Mouse (Mus musculus) midbrain, embryonic 12.5 days (tissue): ENCODE data around the gene Sumo3. TPM values are rescaled to one million over a fixed set of nuclear protein-coding genes. Genes with fewer than 3 reads are reported as not detected.
A peak's percentile ranks its signal among the peaks of the same experiment; 100 is the strongest.

ENCODE experiments used
- ATAC-seq: fragments of 200-750 bp; cut with Nextera tagmentation; 2 replicates; pipeline ENCODE4 v1.8.0; 2017; ENCODE audit warnings: low read depth, moderate TSS enrichment, moderate library complexity; ENCODE audit not compliant: low FRiP score
- H3K27ac ChIP-seq: fragments of 300-500 bp; sonication (generic); replicated peaks from 2 replicates; pipeline ENCODE4 v1.5.1; 2016; ENCODE audit warnings: mild to moderate bottlenecking
- H3K27me3 ChIP-seq: fragments of 300-500 bp; sonication (generic); 2 replicates; pipeline ENCODE4 v1.6.1; 2016; ENCODE audit warnings: mild to moderate bottlenecking
- H3K36me3 ChIP-seq: fragments of 300-500 bp; sonication (generic); 2 replicates; pipeline ENCODE4 v1.6.1; 2016
- H3K4me1 ChIP-seq: fragments of 300-500 bp; sonication (generic); 2 replicates; pipeline ENCODE4 v1.6.1; 2016
- H3K4me2 ChIP-seq: fragments of 300-500 bp; sonication (generic); replicated peaks from 2 replicates; pipeline ENCODE4 v1.6.1; 2016; ENCODE audit warnings: mild to moderate bottlenecking, moderate library complexity
- H3K4me3 ChIP-seq: fragments of 300-500 bp; sonication (generic); 2 replicates; pipeline ENCODE4 v1.5.1; 2016; ENCODE audit warnings: mild to moderate bottlenecking
- H3K9ac ChIP-seq: fragments of 300-500 bp; sonication (generic); replicated peaks from 2 replicates; pipeline ENCODE4 v1.6.1; 2016; ENCODE audit warnings: mild to moderate bottlenecking, moderate library complexity
- H3K9me3 ChIP-seq: fragments of 300-500 bp; sonication (generic); 2 replicates; pipeline ENCODE4 v1.6.1; 2016; ENCODE audit warnings: mild to moderate bottlenecking
- WGBS: fragments of 180-500 bp; shearing (Covaris S2); methylation state at CpG from one replicate; pipeline ENCODE4 v1.1.7; 2016; 5-methylcytosine and 5-hydroxymethylcytosine counted together
- microRNA counts: library from miRNA; unstranded; fragments of <30 nt; microRNA quantifications from one replicate; lab custom pipeline; 2017
- microRNA-seq: library from miRNA; unstranded; fragments of <30 nt; microRNA quantifications from one replicate; pipeline ENCODE4, GENCODE M21; 2017
- polyA plus RNA-seq: library from polyadenylated mRNA; unstranded; fragments of >200 nt; fragmentation: Nextera tagmentation; extraction: Ambion mirVana; gene quantifications from 2 replicates; pipeline ENCODE4 v1.2.1, GENCODE M21; 2016

The Sumo3 gene
- polyA plus RNA-seq, 1 experiment from 2014 or later: 325 TPM

- no peaks in the 10 kb centered on the region for H3K9me3 ChIP-seq
- WGBS: 62% methylated on average over 43 of the region's 43 CpGs
- H3K4me2 ChIP-seq: no peak overlapping the region
- no peak overlapping the region for H3K27ac ChIP-seq
- H3K9ac ChIP-seq: no peak overlapping the region
- H3K27me3 ChIP-seq: no peaks in the 10 kb centered on the region
- H3K4me3 ChIP-seq: no peak overlapping the region
- no peaks in the 10 kb centered on the region for H3K36me3 ChIP-seq
- no peak for ATAC-seq
- no peaks in the 10 kb centered on the region for H3K4me1 ChIP-seq
Measured at GRCm38 (mm10) chr10:77663949-77664665, 58.2 kb downstream of the Sumo3 start.

DNA sequence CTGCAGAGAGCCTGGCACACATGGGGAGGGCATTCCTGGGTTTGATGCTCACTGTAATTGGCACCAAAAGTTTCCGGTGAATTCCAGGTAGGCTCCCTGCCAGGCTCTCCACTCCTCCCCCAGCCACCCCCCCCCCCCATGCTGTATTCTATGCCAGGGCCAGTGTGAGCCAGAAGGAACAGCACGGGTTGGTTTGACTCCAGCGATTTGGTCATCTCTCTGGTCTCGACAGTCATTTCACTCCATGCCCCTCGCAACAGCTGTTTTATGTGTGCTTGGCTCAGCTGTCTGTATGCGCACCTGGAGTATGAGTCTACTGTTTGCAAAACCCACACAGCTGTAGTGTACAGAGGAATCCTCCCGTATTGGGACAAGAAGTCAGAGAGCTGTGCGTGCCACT lies 60.4 kb downstream of the Sumo3 start:
- Histone ChIP-seq H3K9ac (no peak overlapping the region), H3K9me3 (no peaks in the 10 kb centered on the region), H3K4me1 (no peaks in the 10 kb centered on the region), H3K27me3 (no peaks in the 10 kb centered on the region), H3K27ac (no peak overlapping the region), H3K4me3 (no peak overlapping the region), H3K36me3 (no peaks in the 10 kb centered on the region), H3K4me2 (no peak overlapping the region)
- ATAC-seq: no peak
- 85% methylated on average over 8 of the region's 8 CpGs for WGBS

- Histone ChIP-seq H3K4me1 (no peaks in the 10 kb centered on the region), H3K27ac (no peak overlapping the region), H3K9me3 (no peaks in the 10 kb centered on the region), H3K4me3 (no peak overlapping the region), H3K4me2 (no peak overlapping the region), H3K9ac (no peak overlapping the region), H3K27me3 (no peaks in the 10 kb centered on the region), H3K36me3 (no peaks in the 10 kb centered on the region)
- no peak for ATAC-seq
- 89% methylated on average over 4 of the region's 4 CpGs for WGBS
Measured at GRCm38 (mm10) chr10:77667402-77667801, 61.5 kb downstream of the Sumo3 start.

MicroRNAs within 50 kb of the gene (microRNA counts, 519-probe panel; counts per million panel counts)
- not detected for microRNA mmu-miR-1930 (lab: Ali Mortazavi, UCI)

Small RNA genes within 50 kb of the gene (microRNA-seq; reads per million reads assigned to microRNA genes)
- gene Mir1930: 24.1 reads per million, percentile 35 among the genes with 10 or more reads in this experiment

Other genes starting within 250 kb of the Sumo3 start
- 9.3 and 10.6 TPM in 2 replicates for gene Adarb1, start 187.8 kb upstream of the Sumo3 start, polyA plus RNA-seq
- gene Fam207a, start 90.3 kb upstream of the Sumo3 start, polyA plus RNA-seq: 46.4 and 46.5 TPM in 2 replicates
- 0.81 and 0.98 TPM in 2 replicates for gene Itgb2, start 75.8 kb upstream of the Sumo3 start, polyA plus RNA-seq
- gene Pttg1ip, start 24.4 kb upstream of the Sumo3 start, polyA plus RNA-seq: 62.4 and 69.4 TPM in 2 replicates
- gene Gm49325, start 100 bp downstream of the Sumo3 start, polyA plus RNA-seq: 7.7 and 19.3 TPM in 2 replicates
- 83.6 and 84.2 TPM in 2 replicates for gene Ube2g2, start 16.2 kb downstream of the Sumo3 start, polyA plus RNA-seq
- 1.2 and 1.4 TPM in 2 replicates for gene Tspear, start 80.5 kb downstream of the Sumo3 start, polyA plus RNA-seq
- not detected in 2 replicates for gene Gm19402, start 84.7 kb downstream of the Sumo3 start, polyA plus RNA-seq
- not detected in 2 replicates for gene Gm9508, start 91.1 kb downstream of the Sumo3 start, polyA plus RNA-seq
- gene Gm10272, start 100.5 kb downstream of the Sumo3 start, polyA plus RNA-seq: not detected in 2 replicates
- gene Gm10024, start 105.4 kb downstream of the Sumo3 start, polyA plus RNA-seq: not detected in 2 replicates
- gene Gm10142, start 109.7 kb downstream of the Sumo3 start, polyA plus RNA-seq: not detected in 2 replicates
- not detected in 2 replicates for gene Krtap12-1, start 114.5 kb downstream of the Sumo3 start, polyA plus RNA-seq
- not detected in 2 replicates for gene Gm10100, start 120.4 kb downstream of the Sumo3 start, polyA plus RNA-seq
- not detected in 2 replicates for gene Gm18596, start 136.5 kb downstream of the Sumo3 start, polyA plus RNA-seq
- not detected in 2 replicates for gene Gm9736, start 145.3 kb downstream of the Sumo3 start, polyA plus RNA-seq
- gene Gm3233, start 153.6 kb downstream of the Sumo3 start, polyA plus RNA-seq: not detected in 2 replicates
- not detected in 2 replicates for gene Gm3238, start 165.2 kb downstream of the Sumo3 start, polyA plus RNA-seq
- gene Gm7138, start 170.8 kb downstream of the Sumo3 start, polyA plus RNA-seq: not detected in 2 replicates
- not detected in 2 replicates for gene Gm3250, start 176.4 kb downstream of the Sumo3 start, polyA plus RNA-seq
- not detected in 2 replicates for gene Gm7137, start 182.1 kb downstream of the Sumo3 start, polyA plus RNA-seq
- gene Gm9639, start 189.0 kb downstream of the Sumo3 start, polyA plus RNA-seq: not detected in 2 replicates
- gene Gm19668, start 193.0 kb downstream of the Sumo3 start, polyA plus RNA-seq: not detected in 2 replicates
- not detected in 2 replicates for gene Gm9507, start 205.7 kb downstream of the Sumo3 start, polyA plus RNA-seq
- gene Gm2696, start 208.6 kb downstream of the Sumo3 start, polyA plus RNA-seq: not detected in 2 replicates
- gene Krtap10-4, start 221.0 kb downstream of the Sumo3 start, polyA plus RNA-seq: not detected in 2 replicates
- gene Krtap10-10, start 229.8 kb downstream of the Sumo3 start, polyA plus RNA-seq: not detected in 2 replicates
- not detected in 2 replicates for gene Gm36176, start 240.7 kb downstream of the Sumo3 start, polyA plus RNA-seq
- gene Gm10318, start 246.8 kb downstream of the Sumo3 start, polyA plus RNA-seq: not detected in 2 replicates